Mouse (Mus musculus) cerebellum, adult 2 months (tissue): ENCODE results near the gene Rarb.

ENCODE experiments used
- CTCF ChIP-seq: fragments of 200-500 bp; IDR thresholded peaks from 2 replicates; pipeline ENCODE4 v1.5.1; 2011; ENCODE audit warnings: low read depth, mild to moderate bottlenecking, control low read depth, low read length, moderate library complexity, borderline replicate concordance; ENCODE audit not compliant: insufficient read depth
- POLR2A ChIP-seq: fragments of 200-500 bp; IDR thresholded peaks from 2 replicates; pipeline ENCODE4 v1.6.1; 2011; ENCODE audit warnings: low read length, control low read depth, borderline replicate concordance; ENCODE audit not compliant: insufficient read depth

DNA sequence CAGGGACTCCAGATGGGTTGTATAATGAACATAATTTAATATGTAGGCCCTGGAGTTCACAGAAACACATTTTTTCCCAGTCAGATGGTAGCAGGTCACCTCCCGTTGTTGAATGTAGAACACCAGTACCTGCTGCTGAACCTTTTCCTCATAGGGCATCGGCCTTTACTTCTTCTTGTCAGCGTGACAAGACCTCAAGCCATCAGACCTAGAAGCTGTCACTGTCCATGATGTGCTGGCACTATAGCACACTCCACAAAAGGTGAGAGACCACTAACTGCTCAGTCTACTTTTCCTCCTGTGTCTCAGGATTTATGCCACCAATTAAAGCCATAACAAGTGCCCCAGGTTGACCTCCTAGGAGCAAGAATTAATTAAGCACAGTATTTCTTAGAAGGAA, 296.1 kb downstream of the Rarb start:
- no peak for TF ChIP-seq CTCF
- TF ChIP-seq POLR2A = no peak
